Mouse (Mus musculus): ENCODE measurements at regions not wholly inside any gene's neighbourhood (a gene's known extent, or its start where the extent isn't known, plus 50 kb on each side); places are given as distances from the start of the nearest gene placed in this dataset.

- peaks cover 5% of the 10 kb centered on the region; the same call in 1 of the 2 replicates for H3K4me1 ChIP-seq
- no peak overlapping the region for H3K27ac ChIP-seq (replicated peaks)
- H3K9me3 ChIP-seq (replicated peaks) = no peaks in the 10 kb centered on the region
- no peaks in the 10 kb centered on the region for H3K36me3 ChIP-seq
- H3K27me3 ChIP-seq (ENCODE audit: low read depth, poor library complexity, severe bottlenecking) = no peaks in the 10 kb centered on the region
- WGBS = 53% methylated on average over 2 of the region's 2 CpGs
- no peak for DNase-seq (ENCODE audit: low spot score)
- no peak overlapping the region for H3K4me3 ChIP-seq
These were observed 307.9 kb downstream of the Satb1 start for GRCm38 (mm10) chr17:51525219-51525618.

DNA sequence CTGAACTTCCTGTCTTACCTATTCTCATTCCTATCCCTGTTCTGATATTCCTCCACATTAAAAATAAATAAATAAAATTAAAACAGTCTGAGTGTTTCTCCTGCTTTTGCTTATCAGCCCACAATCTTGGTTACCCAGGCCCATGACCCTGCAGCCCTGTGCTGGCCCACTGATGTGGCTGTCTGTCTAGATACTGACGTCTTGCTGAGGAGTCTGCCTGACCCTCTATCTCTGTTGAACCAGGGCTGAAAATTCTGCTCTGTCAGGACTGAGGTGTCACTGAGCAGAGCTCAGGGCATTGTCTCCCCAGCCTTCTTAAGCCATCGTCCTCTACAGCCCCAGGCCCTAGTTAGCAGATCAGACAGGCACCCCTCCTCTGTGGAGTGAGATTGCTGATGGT is 321.2 kb downstream of the Satb1 start:
- H3K36me3 ChIP-seq = no peaks in the 10 kb centered on the region
- H3K27ac ChIP-seq (replicated peaks) = no peak overlapping the region
- H3K27me3 ChIP-seq (ENCODE audit: low read depth, poor library complexity, severe bottlenecking) = no peaks in the 10 kb centered on the region
- 68% methylated on average over 2 of the region's 2 CpGs for WGBS
- no peak overlapping the region for H3K4me3 ChIP-seq
- DNase-seq (ENCODE audit: low spot score) = no peak
- no peaks in the 10 kb centered on the region for H3K9me3 ChIP-seq (replicated peaks)
- H3K4me1 ChIP-seq = no peaks in the 10 kb centered on the region

DNA sequence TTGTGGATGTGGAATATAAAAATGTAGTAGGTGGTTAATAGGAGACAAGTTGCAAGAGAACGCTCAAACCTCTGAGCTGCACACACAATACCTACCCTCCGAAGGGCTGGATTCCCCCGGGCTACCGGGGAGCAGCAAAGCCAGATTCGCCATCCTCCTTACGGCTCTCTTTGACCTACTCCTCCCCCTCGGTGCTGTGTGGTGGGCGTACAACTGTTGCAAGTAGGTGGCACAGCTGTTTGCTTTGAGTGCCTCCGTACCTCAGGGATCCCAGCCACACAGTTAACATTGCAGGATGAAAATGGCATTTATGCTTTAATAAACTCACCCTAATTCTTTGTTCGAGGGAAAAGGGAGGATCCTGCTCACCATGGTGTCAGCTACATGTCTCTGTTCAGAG is 321.6 kb upstream of the Tbc1d5 start:
- no peak for DNase-seq (ENCODE audit: low spot score)
- H3K9me3 ChIP-seq (replicated peaks) = no peaks in the 10 kb centered on the region
- no peaks in the 10 kb centered on the region for H3K36me3 ChIP-seq
- no peaks in the 10 kb centered on the region for H3K4me1 ChIP-seq
- WGBS = 87% methylated on average over 10 of the region's 10 CpGs
- H3K4me3 ChIP-seq = no peak overlapping the region
- no peaks in the 10 kb centered on the region for H3K27me3 ChIP-seq (ENCODE audit: low read depth, poor library complexity, severe bottlenecking)
- H3K27ac ChIP-seq (replicated peaks) = no peak overlapping the region

DNA sequence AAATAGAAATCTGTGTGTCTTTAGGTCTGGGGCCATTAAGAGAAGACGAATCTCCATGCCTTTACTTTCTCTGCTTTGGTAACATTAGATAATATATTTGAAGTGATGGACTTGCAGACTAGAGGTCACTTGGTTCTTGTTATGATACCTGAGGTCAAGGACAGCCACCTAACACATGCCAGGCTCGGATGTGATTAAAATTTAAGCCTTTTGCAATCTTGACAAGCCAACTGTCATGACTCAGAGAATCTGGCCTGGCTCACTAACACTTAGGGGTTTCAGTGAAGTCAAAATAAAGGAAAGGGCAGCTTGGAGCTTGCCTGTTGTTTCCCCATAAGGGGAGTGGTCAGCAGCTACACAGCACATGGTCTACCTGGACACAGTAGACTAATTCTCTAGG is 320.4 kb upstream of the Tbc1d5 start:
- 86% methylated on average over 2 of the region's 2 CpGs for WGBS
- H3K4me3 ChIP-seq = no peak overlapping the region
- H3K27ac ChIP-seq (replicated peaks) = no peak overlapping the region
- no peaks in the 10 kb centered on the region for H3K36me3 ChIP-seq
- H3K27me3 ChIP-seq (ENCODE audit: low read depth, poor library complexity, severe bottlenecking) = no peaks in the 10 kb centered on the region
- no peak for DNase-seq (ENCODE audit: low spot score)
- no peaks in the 10 kb centered on the region for H3K9me3 ChIP-seq (replicated peaks)
- H3K4me1 ChIP-seq = no peaks in the 10 kb centered on the region

DNA sequence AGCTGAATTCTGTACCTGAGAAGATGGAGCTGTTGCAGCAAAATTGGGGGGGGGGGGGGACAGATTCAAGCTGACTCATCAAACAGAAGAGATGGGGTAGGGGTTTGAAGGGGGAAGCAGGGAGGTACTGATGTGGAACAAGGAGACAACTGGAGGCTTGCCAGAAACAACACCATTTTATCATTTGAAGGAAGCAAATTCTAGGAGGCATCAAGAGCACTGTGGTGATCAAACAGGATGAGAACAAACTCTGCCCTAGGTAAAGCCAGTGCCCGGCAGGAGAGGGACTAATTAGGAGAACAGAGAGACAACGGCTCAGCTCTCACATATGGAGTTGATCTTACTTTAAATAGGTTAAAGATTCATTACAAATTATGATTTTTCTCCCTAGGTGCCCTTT is 315.9 kb upstream of the Tbc1d5 start:
- no peaks in the 10 kb centered on the region for H3K4me1 ChIP-seq
- H3K27ac ChIP-seq (replicated peaks) = no peak overlapping the region
- no peaks in the 10 kb centered on the region for H3K27me3 ChIP-seq (ENCODE audit: low read depth, poor library complexity, severe bottlenecking)
- WGBS = 75% methylated on average over 2 of the region's 2 CpGs
- no peak for DNase-seq (ENCODE audit: low spot score)
- H3K9me3 ChIP-seq (replicated peaks) = no peaks in the 10 kb centered on the region
- no peak overlapping the region for H3K4me3 ChIP-seq
- H3K36me3 ChIP-seq = no peaks in the 10 kb centered on the region

- Histone ChIP-seq H3K36me3 (no peaks in the 10 kb centered on the region), H3K4me1 (no peaks in the 10 kb centered on the region), H3K4me3 (no peak overlapping the region), H3K27me3 (ENCODE audit: low read depth, poor library complexity, severe bottlenecking) (no peaks in the 10 kb centered on the region), H3K27ac (replicated peaks) (no peak overlapping the region), H3K9me3 (replicated peaks) (no peaks in the 10 kb centered on the region)
- WGBS = 88% methylated on average over 3 of the region's 3 CpGs
- no peak for DNase-seq (ENCODE audit: low spot score)
These were observed 310.2 kb upstream of the Tbc1d5 start for GRCm38 (mm10) chr17:51489386-51489785.

GRCm38 (mm10) chr17:51487918-51488445 is 308.8 kb upstream of the Tbc1d5 start:
- no peak overlapping the region for H3K4me3 ChIP-seq
- H3K27me3 ChIP-seq (ENCODE audit: low read depth, poor library complexity, severe bottlenecking) = no peaks in the 10 kb centered on the region
- no peaks in the 10 kb centered on the region for H3K9me3 ChIP-seq (replicated peaks)
- no peak overlapping the region for H3K27ac ChIP-seq (replicated peaks)
- 88% methylated on average over 3 of the region's 3 CpGs for WGBS
- no peak for DNase-seq (ENCODE audit: low spot score)
- H3K4me1 ChIP-seq = no peaks in the 10 kb centered on the region
- no peaks in the 10 kb centered on the region for H3K36me3 ChIP-seq

GRCm38 (mm10) chr17:51477810-51478209 is 298.7 kb upstream of the Tbc1d5 start:
- Histone ChIP-seq H3K27me3 (ENCODE audit: low read depth, poor library complexity, severe bottlenecking) (no peaks in the 10 kb centered on the region), H3K4me3 (no peak overlapping the region), H3K27ac (replicated peaks) (no peak overlapping the region), H3K36me3 (no peaks in the 10 kb centered on the region), H3K4me1 (no peaks in the 10 kb centered on the region), H3K9me3 (replicated peaks) (peaks cover 8% of the 10 kb centered on the region; the same call in 1 of the 2 replicates)
- WGBS = 79% methylated on average over 7 of the region's 7 CpGs
- DNase-seq (ENCODE audit: low spot score) = no peak

GRCm38 (mm10) chr17:51477404-51477803 is 298.3 kb upstream of the Tbc1d5 start:
- Histone ChIP-seq H3K9me3 (replicated peaks) (peaks cover 8% of the 10 kb centered on the region; the same call in 1 of the 2 replicates), H3K36me3 (no peaks in the 10 kb centered on the region), H3K27ac (replicated peaks) (no peak overlapping the region), H3K27me3 (ENCODE audit: low read depth, poor library complexity, severe bottlenecking) (no peaks in the 10 kb centered on the region), H3K4me1 (no peaks in the 10 kb centered on the region), H3K4me3 (no peak overlapping the region)
- WGBS = 93% methylated on average over 8 of the region's 8 CpGs
- no peak for DNase-seq (ENCODE audit: low spot score)

DNA sequence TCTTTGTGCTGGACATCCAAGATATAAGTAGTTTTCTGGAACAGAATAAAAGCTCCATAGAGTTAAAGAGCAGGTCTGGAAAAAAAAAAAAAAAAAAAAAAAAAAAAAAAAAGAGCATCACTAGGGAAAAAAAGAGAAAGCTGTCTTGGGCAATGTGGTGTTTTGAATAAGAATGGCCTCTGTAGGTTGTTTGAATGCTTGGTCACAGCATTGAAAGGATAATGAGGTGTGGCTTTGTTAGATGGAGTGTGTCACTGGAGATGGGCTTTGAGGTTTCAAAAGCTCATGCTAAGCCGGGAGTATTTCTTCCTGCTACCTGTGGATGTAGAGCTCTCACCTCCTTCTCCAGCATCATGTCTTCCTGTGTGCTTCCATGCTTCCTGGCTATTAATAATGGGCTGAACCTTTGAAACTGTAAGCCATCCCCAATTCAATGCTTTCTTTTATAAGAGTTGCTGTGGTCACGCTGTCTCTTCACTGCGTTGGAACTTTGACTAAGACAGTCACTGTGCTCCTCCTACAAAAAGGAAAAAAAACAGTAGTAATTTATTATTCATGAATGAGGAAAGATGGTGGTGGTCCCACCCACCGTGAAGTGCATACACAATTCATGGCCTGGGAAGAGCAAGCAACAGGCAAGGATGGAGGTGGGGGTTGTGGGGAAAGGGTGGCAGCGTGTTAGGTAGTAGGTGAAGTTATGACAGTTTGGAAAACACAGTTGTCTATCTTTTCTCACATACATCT is 283.2 kb upstream of the Tbc1d5 start:
- peak; percentile 13 for DNase-seq (ENCODE audit: low spot score)
- H3K9me3 ChIP-seq (replicated peaks) = peaks cover 4% of the 10 kb centered on the region; the same call in 1 of the 2 replicates
- peaks cover 17% of the 10 kb centered on the region for H3K4me1 ChIP-seq
- peak overlapping the region; percentile 37 for H3K4me3 ChIP-seq
- H3K27me3 ChIP-seq (ENCODE audit: low read depth, poor library complexity, severe bottlenecking) = no peaks in the 10 kb centered on the region
- WGBS = 29% methylated on average over 5 of the region's 5 CpGs
- H3K36me3 ChIP-seq = no peaks in the 10 kb centered on the region
- no peak overlapping the region for H3K27ac ChIP-seq (replicated peaks)

- no peaks in the 10 kb centered on the region for H3K27me3 ChIP-seq (ENCODE audit: low read depth, poor library complexity, severe bottlenecking)
- DNase-seq (ENCODE audit: low spot score) = no peak
- no peaks in the 10 kb centered on the region for H3K36me3 ChIP-seq
- peak overlapping the region; percentile 37; the same call in 1 of the 2 replicates for H3K4me3 ChIP-seq
- H3K4me1 ChIP-seq = peaks cover 17% of the 10 kb centered on the region
- H3K9me3 ChIP-seq (replicated peaks) = peaks cover 4% of the 10 kb centered on the region; the same call in 1 of the 2 replicates
- 54% methylated on average over 14 of the region's 14 CpGs for WGBS
- H3K27ac ChIP-seq (replicated peaks) = peak overlapping the region; percentile 17; the same call in 1 of the 2 replicates
These were observed 282.1 kb upstream of the Tbc1d5 start for GRCm38 (mm10) chr17:51461248-51461647.

GRCm38 (mm10) chr17:51459119-51459518 is 280.0 kb upstream of the Tbc1d5 start:
- 93% methylated on average over 1 of the region's 1 CpGs for WGBS

DNA sequence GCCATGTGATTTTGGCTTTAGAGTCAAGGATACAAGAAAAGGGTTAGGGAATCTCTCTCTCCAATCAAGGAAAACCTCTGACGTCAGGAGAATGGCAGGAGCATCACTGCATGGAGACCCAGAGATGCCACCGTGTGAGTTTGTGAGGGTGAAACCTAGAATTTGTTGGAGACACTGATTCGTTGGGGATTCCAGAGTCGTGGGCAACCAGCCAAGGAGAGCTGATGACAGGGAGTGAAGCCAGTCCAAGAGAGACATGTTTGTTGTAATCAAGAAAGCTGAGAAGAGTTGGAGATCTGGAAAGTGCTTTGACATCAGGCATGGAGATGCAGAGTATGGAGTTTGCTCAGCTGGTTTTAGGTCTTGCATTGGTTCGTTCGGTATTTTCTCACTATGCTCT is 236.6 kb upstream of the Tbc1d5 start:
- 89% methylated on average over 6 of the region's 6 CpGs for WGBS
- H3K36me3 ChIP-seq = no peaks in the 10 kb centered on the region
- H3K9me3 ChIP-seq (replicated peaks) = no peaks in the 10 kb centered on the region
- no peak overlapping the region for H3K27ac ChIP-seq (replicated peaks)
- no peak for DNase-seq (ENCODE audit: low spot score)
- no peaks in the 10 kb centered on the region for H3K27me3 ChIP-seq (ENCODE audit: low read depth, poor library complexity, severe bottlenecking)
- no peak overlapping the region for H3K4me3 ChIP-seq
- H3K4me1 ChIP-seq = no peaks in the 10 kb centered on the region

More at GRCm38 (mm10) chr17:51459119-51459518, 280.0 kb upstream of the Tbc1d5 start:
- H3K4me1 ChIP-seq = peaks cover 17% of the 10 kb centered on the region
- no peak for DNase-seq (ENCODE audit: low spot score)
- H3K27ac ChIP-seq (replicated peaks) = no peak overlapping the region
- no peak overlapping the region for H3K4me3 ChIP-seq
- no peaks in the 10 kb centered on the region for H3K36me3 ChIP-seq
- H3K9me3 ChIP-seq (replicated peaks) = no peaks in the 10 kb centered on the region
- H3K27me3 ChIP-seq (ENCODE audit: low read depth, poor library complexity, severe bottlenecking) = no peaks in the 10 kb centered on the region
